Mouse (Mus musculus): ENCODE measurements around the gene Tmem8.
A peak's percentile ranks its signal among the peaks of the same experiment; 100 is the strongest.

- TF ChIP-seq CTCF (IDR thresholded peaks at IDR 0.05; ENCODE audit: borderline replicate concordance, insufficient read depth, low read length) (no peak), POLR2A (IDR thresholded peaks at IDR 0.05; ENCODE audit: low read depth, low read length) (peak; percentile 87)
These were observed 25.2 kb downstream of the Tmem8 start, which contains the start of gene Axin1 for GRCm38 (mm10) chr17:26138239-26138836.

All from embryonic fibroblast, embryonic 13.5 days (primary cell).